Mouse (Mus musculus) MEL (cell line): ENCODE data around the gene Igfbp1.

Experiments used
- CTCF ChIP-seq, 3 experiments: IDR thresholded peaks in 2 of 3; conservative IDR thresholded peaks in 1 of 3; 2 replicates each; pipeline ENCODE4 v1.5.1; 2011 to 2012; ENCODE audit warnings: low read length in 3 of 3, low read depth in 2 of 3, mild to moderate bottlenecking in 2 of 3, improper control_type of control experiment in 1 of 3, inconsistent platforms in 1 of 3, mixed read lengths in 1 of 3, moderate library complexity in 1 of 3; ENCODE audit not compliant: control insufficient read depth in 1 of 3, insufficient read depth in 1 of 3, poor library complexity in 1 of 3, severe bottlenecking in 1 of 3
- GABPA ChIP-seq: IDR thresholded peaks from 2 replicates; pipeline ENCODE4 v1.6.1; 2012; ENCODE audit warnings: low read depth, mild to moderate bottlenecking, inconsistent platforms, low read length, improper control_type of control experiment, moderate library complexity
- MAZ ChIP-seq: IDR thresholded peaks from 2 replicates; pipeline ENCODE4 v1.6.1; 2012; ENCODE audit warnings: low read depth, mild to moderate bottlenecking, inconsistent platforms, low read length, improper control_type of control experiment
- MEF2A ChIP-seq: IDR thresholded peaks from 2 replicates; pipeline ENCODE4 v1.6.1; 2014; ENCODE audit warnings: low read depth, mild to moderate bottlenecking, inconsistent platforms, low read length, improper control_type of control experiment; ENCODE audit not compliant: poor library complexity, insufficient replicate concordance, severe bottlenecking; ENCODE audit errors: extremely low read depth
- POLR2A ChIP-seq, 2 experiments: IDR thresholded peaks; 2 replicates each; pipeline ENCODE4 v1.6.1; 2011 to 2012; ENCODE audit warnings: low read length in 2 of 2, mild to moderate bottlenecking in 2 of 2, control low read depth in 1 of 2, improper control_type of control experiment in 1 of 2, low read depth in 1 of 2, moderate library complexity in 1 of 2; ENCODE audit not compliant: control insufficient read depth in 1 of 2, insufficient read depth in 1 of 2, poor library complexity in 1 of 2
- RAD21 ChIP-seq: IDR thresholded peaks from 2 replicates; pipeline ENCODE4 v1.6.1; 2011; ENCODE audit warnings: mild to moderate bottlenecking, low read depth, low read length, improper control_type of control experiment
- TAL1 ChIP-seq: IDR thresholded peaks from 2 replicates; pipeline ENCODE4 v1.6.1; 2012; ENCODE audit warnings: mild to moderate bottlenecking, inconsistent platforms, low read length, moderate library complexity, mixed read lengths
- ZNF384 ChIP-seq: IDR thresholded peaks from 2 replicates; pipeline ENCODE4 v1.6.1; 2012; ENCODE audit warnings: low read depth, mild to moderate bottlenecking, inconsistent platforms, low read length, improper control_type of control experiment

- TF ChIP-seq ZNF384: no peak
- no peak for TF ChIP-seq CTCF (IDR thresholded peaks at IDR 0.05 in 2 of 3, conservative IDR thresholded peaks at IDR 0.05 in 1 of 3; ENCODE audit: control insufficient read depth in 1 of 3, insufficient read depth in 1 of 3, low read depth in 2 of 3, low read length in 3 of 3, poor library complexity in 1 of 3, severe bottlenecking in 1 of 3)
- no peak for TF ChIP-seq POLR2A (IDR thresholded peaks at IDR 0.05; ENCODE audit: control insufficient read depth in 1 of 2, insufficient read depth in 1 of 2, low read depth in 1 of 2, low read length in 2 of 2, poor library complexity in 1 of 2)
- TF ChIP-seq TAL1: no peak
- TF ChIP-seq GABPA: no peak
- TF ChIP-seq RAD21: no peak
- no peak for TF ChIP-seq MAZ
- no peak for TF ChIP-seq MEF2A
These were observed at the start of gene Igfbp1 for GRCm38 (mm10) chr11:7197491-7197941.
